8 mouse cellular contexts compared by ENCODE assay signal in genomic region chr15:71240647-71241351, GRCm38 (mm10).
DNase-seq lines count a peak whose midpoint lies in the region; ATAC-seq and TF ChIP-seq lines count a peak whose summit lies in the region.

No protein-coding gene starts in this region.

- H3K4me1 ChIP-seq in MEL (ENCODE audit: control insufficient read depth in 1 of 2, insufficient read depth in 2 of 2, low read length in 2 of 2), result no peaks in the 10 kb centered on the region
- 0 out of 2 replicates have a peak, but pooled peaks cover 10% of the 10 kb centered on the region for H3K4me1 ChIP-seq in heart, embryonic 12.5 days (replicated peaks)

- no peak for ATAC-seq in heart, embryonic 12.5 days (ENCODE audit: insufficient number of reproducible peaks, low FRiP score)
- peak; percentile 77 for ATAC-seq in megakaryocyte progenitor cell, adult 5-6 weeks (replicated peaks; ENCODE audit: poor library complexity)
- ATAC-seq in erythroid progenitor cell, adult 5-6 weeks (replicated peaks; ENCODE audit: low FRiP score, poor library complexity, severe bottlenecking), result no peak

- DNase-seq in MEL (ENCODE audit: low read depth, low spot score), result peak; percentile 25
- DNase-seq in adrenal gland, postnatal 14 days, result peak; percentile 84
- DNase-seq in embryo, embryonic 11 days, result peak; percentile 81
- DNase-seq in layer of hippocampus, adult 2 months (ENCODE audit: low spot score in 2 of 2), result peak; percentile 87 to 94
- peak; percentile 96 for DNase-seq in right cerebral cortex, postnatal 14 days

- no peak overlapping the region for H3K9ac ChIP-seq in MEL (ENCODE audit: control insufficient read depth, low read depth, low read length, poor library complexity, severe bottlenecking)
- H3K9ac ChIP-seq in heart, embryonic 12.5 days, result no peak overlapping the region

- peak; percentile 25 to 70 (median 37) for TF ChIP-seq CTCF in MEL (IDR thresholded peaks at IDR 0.05 in 2 of 3, conservative IDR thresholded peaks at IDR 0.05 in 1 of 3; ENCODE audit: control insufficient read depth in 1 of 3, insufficient read depth in 1 of 3, low read depth in 2 of 3, low read length in 3 of 3, poor library complexity in 1 of 3, severe bottlenecking in 1 of 3)
- TF ChIP-seq CTCF in layer of hippocampus, adult 2 months (conservative IDR thresholded peaks at IDR 0.05), result peak; percentile 92

- H3K4me3 ChIP-seq in MEL (ENCODE audit: control insufficient read depth in 1 of 2, insufficient read depth in 1 of 2, low read depth in 2 of 2, low read length in 2 of 2), result no peak overlapping the region
- H3K4me3 ChIP-seq in heart, embryonic 12.5 days, result no peak overlapping the region
- H3K4me3 ChIP-seq in layer of hippocampus, adult 2 months, result no peak overlapping the region

- H3K9me3 ChIP-seq in MEL (replicated peaks; ENCODE audit: insufficient read depth, low read length), result no peaks in the 10 kb centered on the region
- peaks cover 7% of the 10 kb centered on the region; the same call in 1 of the 2 replicates for H3K9me3 ChIP-seq in heart, embryonic 12.5 days (replicated peaks)

- no peaks in the 10 kb centered on the region for H3K79me2 ChIP-seq in MEL (ENCODE audit: control insufficient read depth, insufficient read depth, low read length, poor library complexity)

- no peaks in the 10 kb centered on the region for H3K36me3 ChIP-seq in MEL (ENCODE audit: control insufficient read depth in 1 of 2, insufficient read depth in 2 of 2, low read length in 2 of 2)
- no peaks in the 10 kb centered on the region for H3K36me3 ChIP-seq in heart, embryonic 12.5 days

- WGBS in heart, embryonic 12.5 days, result 39% methylated on average over 9 of the region's 9 CpGs

- no peak overlapping the region for H3K27ac ChIP-seq in MEL (ENCODE audit: control insufficient read depth, low read depth, low read length)
- H3K27ac ChIP-seq in heart, embryonic 12.5 days (ENCODE audit: poor library complexity, severe bottlenecking), result no peak overlapping the region
- H3K27ac ChIP-seq in layer of hippocampus, adult 2 months, result no peak overlapping the region

- TF ChIP-seq POLR2A in MEL (IDR thresholded peaks at IDR 0.05; ENCODE audit: control insufficient read depth in 1 of 2, insufficient read depth in 1 of 2, low read depth in 1 of 2, low read length in 2 of 2, poor library complexity in 1 of 2), result no peak

- TF ChIP-seq EP300 in MEL (IDR thresholded peaks at IDR 0.05; ENCODE audit: low read depth in 1 of 2, low read length in 2 of 2), result no peak

- TF ChIP-seq RAD21 in MEL (IDR thresholded peaks at IDR 0.05; ENCODE audit: low read depth, low read length), result peak; percentile 41

- no peaks in the 10 kb centered on the region for H3K27me3 ChIP-seq in MEL (ENCODE audit: control insufficient read depth in 1 of 2, insufficient read depth in 2 of 2, low read length in 2 of 2)
- no peaks in the 10 kb centered on the region for H3K27me3 ChIP-seq in heart, embryonic 12.5 days (replicated peaks)

- H3K4me2 ChIP-seq in heart, embryonic 12.5 days, result 0 out of 2 replicates have a peak overlapping the region, but pooled peaks have one; percentile 23

TF ChIP-seq in MEL, 35 proteins besides CTCF, POLR2A, EP300 and RAD21:
- TF ChIP-seq MAZ (IDR thresholded peaks at IDR 0.05; ENCODE audit: low read depth, low read length) (no peak), SMC3 (IDR thresholded peaks at IDR 0.05; ENCODE audit: low read depth, low read length) (peak; percentile 31)

Comparison
In these comparisons a context has a peak if more than half of its experiments do, and no peak if none do; other contexts are left out.
1. DNase-seq: peak in every context shown above with its lines; median percentile 96 in right cerebral cortex, postnatal 14 days; 90 in layer of hippocampus, adult 2 months; 84 in adrenal gland, postnatal 14 days; 81 in embryo, embryonic 11 days; 25 in MEL.